Mouse (Mus musculus) cerebellum, adult 2 months (tissue): Measurements from ENCODE around the gene Gm8281. TPM values are rescaled to one million over a fixed set of nuclear protein-coding genes. Genes with fewer than 3 reads are reported as not detected.
"Not testable (repeated sequence)": the region's sequence is repeated elsewhere in the genome, so short reads cannot be mapped to it uniquely, and the experiment has no call there.

Experiments used
- DNase-seq, 2 experiments: peaks; one replicate each; pipeline ENCODE4 v3.0.0; 2021
- H3K27ac ChIP-seq: fragments of 200-500 bp; 2 replicates; pipeline ENCODE4 v1.5.1; 2012; ENCODE audit warnings: low read length, control low read depth, inconsistent platforms; ENCODE audit not compliant: insufficient read depth
- H3K27me3 ChIP-seq: fragments of 200-500 bp; 2 replicates; pipeline ENCODE4 v1.6.1; 2012; ENCODE audit warnings: inconsistent platforms, mild to moderate bottlenecking, low read length, moderate library complexity; ENCODE audit not compliant: control insufficient read depth, insufficient read depth
- H3K4me1 ChIP-seq: fragments of 200-500 bp; 2 replicates; pipeline ENCODE4 v1.6.1; 2011; ENCODE audit warnings: low read length; ENCODE audit not compliant: control insufficient read depth, insufficient read depth
- H3K4me3 ChIP-seq: fragments of 200-500 bp; replicated peaks from 2 replicates; pipeline ENCODE3; 2011; ENCODE audit warnings: mild to moderate bottlenecking, low read depth, low read length, control low read depth; ENCODE audit not compliant: insufficient read depth
- WGBS: fragments of 180-500 bp; shearing (Covaris S2); methylation state at CpG from one replicate; pipeline ENCODE4 v1.1.7; 2018; 5-methylcytosine and 5-hydroxymethylcytosine counted together
- polyA plus RNA-seq: library from polyadenylated mRNA; depleted of rRNA; stranded (reverse); fragments of >200 nt; gene quantifications from 2 replicates; pipeline ENCODE4 v1.2.3, GENCODE M21; 2012; rRNA removed

Gm8281 gene
- 1.9 and 2.5 TPM in 2 replicates for polyA plus RNA-seq

- H3K27me3 ChIP-seq, H3K4me3 ChIP-seq, H3K4me1 ChIP-seq, H3K27ac ChIP-seq: not testable (repeated sequence)
- DNase-seq, result peak in 1 of 2 experiments; percentile 4
- WGBS, result 8% methylated on average over 37 of the region's 63 CpGs
These were observed at the start of gene Gm8281 for GRCm38 (mm10) chr14:5070611-5071490. Gene Gm8281, plus strand, starts transcription at chr14:5071040.

GRCm38 (mm10) chr14:5050329-5050728, 20.5 kb upstream of the Gm8281 start, which contains the start of gene 4930555G01Rik:
Gene 4930555G01Rik, plus strand, starts transcription at chr14:5050629.
- H3K27me3 ChIP-seq, H3K27ac ChIP-seq, DNase-seq, H3K4me1 ChIP-seq, H3K4me3 ChIP-seq: not testable (repeated sequence)
- WGBS, result no CpG with 5 or more reads among the region's 3 CpGs

- H3K27ac ChIP-seq, DNase-seq, H3K4me3 ChIP-seq, H3K27me3 ChIP-seq, H3K4me1 ChIP-seq: not testable (repeated sequence)
- WGBS, result 37% methylated on average over 2 of the region's 2 CpGs
These were observed 60.4 kb downstream of the Gm8281 start, which contains the start of gene Gm8279 for GRCm38 (mm10) chr14:5131219-5131618. Gene Gm8279, plus strand, starts transcription at chr14:5131519.

Other genes with a start within 250 kb of the Gm8281 start
- not detected in 2 replicates for gene Gm3269, start 232.9 kb upstream of the Gm8281 start, polyA plus RNA-seq
- gene Gm3264, start 215.5 kb upstream of the Gm8281 start, polyA plus RNA-seq, result 0.19 and 0.88 TPM in 2 replicates
- gene Gm3278, start 178.6 kb upstream of the Gm8281 start, polyA plus RNA-seq, result 0.25 TPM in 1 of 2 replicates, not detected in the other
- not detected in 2 replicates for gene Gm8297, start 87.1 kb upstream of the Gm8281 start, polyA plus RNA-seq
- 0.27 TPM in 1 of 2 replicates, not detected in the other for gene Gm3298, start 55.1 kb upstream of the Gm8281 start, polyA plus RNA-seq
- not detected in 2 replicates for gene 4930555G01Rik, start 20.4 kb upstream of the Gm8281 start, polyA plus RNA-seq
- not detected in 2 replicates for gene Gm8279, start 60.5 kb downstream of the Gm8281 start, polyA plus RNA-seq
- not detected in 2 replicates for gene Gm3317, start 93.5 kb downstream of the Gm8281 start, polyA plus RNA-seq
- not detected in 2 replicates for gene Gm8271, start 114.8 kb downstream of the Gm8281 start, polyA plus RNA-seq
- gene Gm3526, start 189.5 kb downstream of the Gm8281 start, polyA plus RNA-seq, result not detected in 2 replicates